Mouse (Mus musculus) hindbrain, postnatal 0 days (tissue): ENCODE measurements around the gene Whrn. TPM values are rescaled to one million over a fixed set of nuclear protein-coding genes. Genes with fewer than 3 reads are reported as not detected.

ENCODE experiments used
- ATAC-seq: fragments of 200-750 bp; cut with Nextera tagmentation; 2 replicates; pipeline ENCODE4 v1.8.0; 2017; ENCODE audit warnings: mild to moderate bottlenecking, moderate TSS enrichment, moderate library complexity
- DNase-seq: peaks from one replicate; pipeline ENCODE4 v3.0.0-alpha.2; 2015; ENCODE audit warnings: low spot score
- H3K27ac ChIP-seq: fragments of 300-500 bp; sonication (generic); 2 replicates; pipeline ENCODE4 v1.5.1; 2014; ENCODE audit warnings: mild to moderate bottlenecking
- H3K27me3 ChIP-seq: fragments of 300-500 bp; sonication (generic); 2 replicates; pipeline ENCODE4 v1.6.1; 2014; ENCODE audit warnings: low read length, mixed read lengths; ENCODE audit not compliant: insufficient read depth
- H3K36me3 ChIP-seq: fragments of 300-500 bp; sonication (generic); 2 replicates; pipeline ENCODE4 v1.6.1; 2014; ENCODE audit warnings: low read length, mixed read lengths; ENCODE audit not compliant: insufficient read depth
- H3K4me1 ChIP-seq: fragments of 300-500 bp; sonication (generic); 2 replicates; pipeline ENCODE4 v1.6.1; 2014; ENCODE audit warnings: antibody characterized with exemption, low read length, mixed read lengths; ENCODE audit not compliant: insufficient read depth
- H3K4me2 ChIP-seq: fragments of 300-500 bp; sonication (generic); 2 replicates; pipeline ENCODE4 v1.6.1; 2014; ENCODE audit warnings: low read depth, mild to moderate bottlenecking, low read length, moderate library complexity, mixed read lengths
- H3K4me3 ChIP-seq: fragments of 300-500 bp; sonication (generic); 2 replicates; pipeline ENCODE4 v1.5.1; 2014; ENCODE audit warnings: low read length
- H3K9ac ChIP-seq: fragments of 300-500 bp; sonication (generic); replicated peaks from 2 replicates; pipeline ENCODE4 v1.6.1; 2014; ENCODE audit warnings: mild to moderate bottlenecking, low read length, moderate library complexity, mixed read lengths
- H3K9me3 ChIP-seq: fragments of 300-500 bp; sonication (generic); 2 replicates; pipeline ENCODE4 v1.6.1; 2016; ENCODE audit warnings: low read length, mixed read lengths
- CTCF ChIP-seq: IDR thresholded peaks from 2 replicates; pipeline ENCODE4 v1.5.1; 2016; ENCODE audit warnings: antibody characterized with exemption, control low read depth, low read depth
- WGBS: fragments of 180-500 bp; shearing (Covaris S2); extraction: QIAGEN DNeasy Blood & Tissue Kit; methylation state at CpG from one replicate; pipeline ENCODE4 v1.1.7; 2014; 5-methylcytosine and 5-hydroxymethylcytosine counted together
- polyA plus RNA-seq: library from polyadenylated mRNA; unstranded; fragments of >200 nt; fragmentation: Nextera tagmentation; extraction: Ambion mirVana; gene quantifications from 2 replicates; pipeline ENCODE4 v1.2.1, GENCODE M21; 2015
- total RNA-seq: library from RNA; depleted of rRNA; stranded (reverse); fragments of >200 nt; gene quantifications from 2 replicates; pipeline ENCODE4 v1.2.3, GENCODE M21; 2014

The Whrn gene
- total and polyA plus RNA-seq, 2 experiments from 2014 or later = 4.7 to 34.6 TPM

DNA sequence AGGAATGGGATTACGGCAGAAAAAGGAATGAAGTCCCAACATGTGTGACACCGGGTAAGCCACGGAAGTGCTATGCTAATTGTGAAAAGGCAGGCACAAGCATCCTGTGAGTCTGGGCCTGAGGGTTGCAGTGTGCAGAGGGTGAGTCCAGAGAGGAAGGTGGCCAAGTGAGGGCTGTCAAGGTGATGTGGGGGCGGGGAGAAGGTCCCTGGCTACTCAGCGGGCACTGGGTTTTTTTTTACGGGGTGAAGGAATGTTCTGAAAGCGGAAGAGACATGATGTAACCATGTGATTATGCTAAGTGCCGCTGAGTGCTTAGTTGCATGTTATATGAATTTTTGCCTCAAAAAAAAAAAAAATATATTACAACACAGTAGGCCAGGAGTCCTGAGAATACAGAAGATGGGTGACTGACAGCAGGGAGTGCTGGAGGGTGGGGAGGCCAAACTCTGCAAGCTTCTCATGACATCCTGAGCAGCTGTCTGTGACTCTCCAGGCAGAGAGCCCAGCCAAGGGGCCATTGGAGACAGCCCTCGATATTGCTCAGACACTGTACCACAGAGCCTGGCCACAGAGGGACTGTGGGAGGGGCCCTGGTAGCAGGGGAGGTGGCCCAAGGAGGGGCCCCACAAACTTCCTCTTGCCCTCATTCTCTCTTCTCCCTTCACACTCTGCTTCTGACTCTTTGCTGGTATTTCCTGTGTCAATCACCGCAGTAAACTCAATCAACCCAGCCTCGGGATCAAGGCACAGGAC is 96.8 kb downstream of the Whrn start:
- Histone ChIP-seq H3K9ac (no peak overlapping the region), H3K27ac (peak overlapping the region; percentile 51; the same call in 1 of the 2 replicates), H3K4me3 (no peak overlapping the region), H3K27me3 (no peaks in the 10 kb centered on the region), H3K36me3 (no peaks in the 10 kb centered on the region; the same call in 1 of the 2 replicates), H3K4me1 (peaks cover 15% of the 10 kb centered on the region), H3K4me2 (no peak overlapping the region), H3K9me3 (no peaks in the 10 kb centered on the region)
- WGBS = 63% methylated on average over 11 of the region's 11 CpGs
- DNase-seq (peak; percentile 24), ATAC-seq (no peak)
- no peak for TF ChIP-seq CTCF

DNA sequence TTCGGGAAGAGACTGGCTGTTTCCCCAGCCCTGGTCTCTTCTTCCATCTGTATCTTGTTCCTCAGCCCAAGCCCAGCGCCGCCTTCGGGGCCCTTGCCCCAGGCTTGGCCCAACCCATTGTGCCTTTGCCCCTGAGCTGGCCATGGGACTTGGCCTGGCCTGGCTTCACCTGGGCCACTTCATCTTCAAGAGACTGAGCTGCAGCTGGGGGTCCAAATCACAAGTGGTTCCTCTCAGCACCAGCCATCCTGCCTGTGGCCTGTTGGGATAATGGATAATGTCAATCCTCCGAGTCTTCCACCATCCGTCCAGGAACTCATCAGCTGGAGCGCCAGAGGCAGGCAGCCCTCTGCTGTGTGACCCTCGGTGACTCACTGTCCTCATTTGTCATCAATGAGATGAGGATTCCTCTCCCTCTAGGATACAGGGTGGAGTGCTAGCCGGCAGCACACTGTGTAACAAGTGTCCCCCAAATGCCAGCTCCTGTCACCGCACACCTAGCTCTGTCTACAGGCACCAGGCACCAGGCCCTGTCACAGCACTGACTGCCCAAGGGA is 97.7 kb downstream of the Whrn start:
- Histone ChIP-seq H3K4me2 (no peak overlapping the region), H3K27ac (no peak overlapping the region), H3K9me3 (no peaks in the 10 kb centered on the region), H3K4me3 (no peak overlapping the region), H3K27me3 (no peaks in the 10 kb centered on the region), H3K9ac (no peak overlapping the region), H3K4me1 (peaks cover 5% of the 10 kb centered on the region; the same call in 1 of the 2 replicates), H3K36me3 (no peaks in the 10 kb centered on the region; the same call in 1 of the 2 replicates)
- ATAC-seq (no peak), DNase-seq (no peak)
- no peak for TF ChIP-seq CTCF
- 82% methylated on average over 10 of the region's 10 CpGs for WGBS

DNA sequence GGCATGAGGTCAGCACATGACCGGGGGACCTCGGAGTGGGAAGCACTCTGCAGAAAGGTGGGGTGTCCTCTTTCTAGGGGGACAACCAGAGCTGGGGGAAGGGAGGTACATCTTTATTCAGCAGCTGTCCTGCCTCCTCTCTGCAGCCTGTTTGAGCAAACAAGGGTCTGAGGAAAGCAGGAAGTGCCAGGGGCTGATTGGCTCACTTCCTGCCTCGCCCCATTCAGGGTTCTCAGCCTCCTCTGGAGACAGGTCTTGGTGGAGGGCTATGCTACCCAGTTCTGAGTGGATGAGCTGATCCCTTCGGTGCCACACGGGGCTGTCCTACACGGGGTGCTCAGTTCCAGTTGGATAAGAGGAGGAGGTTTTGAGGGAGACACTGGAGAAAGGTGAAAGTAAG is 104.5 kb downstream of the Whrn start:
- TF ChIP-seq CTCF = no peak
- Histone ChIP-seq H3K4me2 (no peak overlapping the region), H3K4me3 (no peak overlapping the region), H3K27me3 (no peaks in the 10 kb centered on the region), H3K4me1 (peaks cover 8% of the 10 kb centered on the region; the same call in 1 of the 2 replicates), H3K9me3 (no peaks in the 10 kb centered on the region), H3K9ac (no peak overlapping the region), H3K27ac (no peak overlapping the region; the same call in 1 of the 2 replicates), H3K36me3 (no peaks in the 10 kb centered on the region; the same call in 1 of the 2 replicates)
- ATAC-seq (no peak), DNase-seq (no peak)
- WGBS = 90% methylated on average over 6 of the region's 6 CpGs

DNA sequence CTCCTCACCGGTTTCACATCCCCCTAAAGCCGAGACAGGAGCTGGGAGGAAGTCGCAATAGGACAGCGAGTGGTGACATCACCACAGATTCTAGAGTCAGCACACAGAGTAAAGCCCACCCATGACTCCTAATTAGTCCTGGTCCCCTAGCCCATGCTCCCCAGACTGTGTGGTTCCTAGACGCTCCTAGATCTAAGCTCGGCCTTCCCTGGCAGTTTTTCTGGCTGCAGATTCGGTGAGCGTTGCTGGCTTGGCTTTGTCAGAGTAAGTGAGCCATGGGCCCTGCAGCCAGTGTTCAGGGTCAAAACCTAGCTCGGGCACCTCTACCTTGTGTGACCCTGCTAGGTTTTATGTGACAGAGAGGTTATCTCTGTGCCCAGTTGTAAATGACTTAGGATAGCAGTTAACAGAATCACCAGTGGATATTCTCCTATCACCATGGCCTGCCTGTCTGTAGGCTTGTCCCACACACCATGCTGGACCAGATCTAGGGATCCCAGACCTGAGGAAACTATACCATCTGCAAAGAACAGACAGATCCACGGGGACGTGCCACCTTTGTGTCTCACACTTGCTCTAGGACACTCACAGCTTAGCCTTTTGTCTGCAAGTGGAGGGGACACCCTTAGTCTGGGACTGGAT is 105.8 kb downstream of the Whrn start:
- DNase-seq (peak; percentile 14), ATAC-seq (peak; percentile 77)
- H3K4me1 ChIP-seq = peaks cover 8% of the 10 kb centered on the region; the same call in 1 of the 2 replicates
- no peaks in the 10 kb centered on the region for H3K9me3 ChIP-seq
- no peak for TF ChIP-seq CTCF
- no peaks in the 10 kb centered on the region for H3K27me3 ChIP-seq
- peaks cover 2% of the 10 kb centered on the region; the same call in 1 of the 2 replicates for H3K36me3 ChIP-seq
- no peak overlapping the region for H3K4me2 ChIP-seq
- no peak overlapping the region for H3K9ac ChIP-seq
- H3K4me3 ChIP-seq = no peak overlapping the region
- 0 out of 2 replicates have a peak overlapping the region, but pooled peaks have one; percentile 64 for H3K27ac ChIP-seq
- 36% methylated on average over 11 of the region's 11 CpGs for WGBS

DNA sequence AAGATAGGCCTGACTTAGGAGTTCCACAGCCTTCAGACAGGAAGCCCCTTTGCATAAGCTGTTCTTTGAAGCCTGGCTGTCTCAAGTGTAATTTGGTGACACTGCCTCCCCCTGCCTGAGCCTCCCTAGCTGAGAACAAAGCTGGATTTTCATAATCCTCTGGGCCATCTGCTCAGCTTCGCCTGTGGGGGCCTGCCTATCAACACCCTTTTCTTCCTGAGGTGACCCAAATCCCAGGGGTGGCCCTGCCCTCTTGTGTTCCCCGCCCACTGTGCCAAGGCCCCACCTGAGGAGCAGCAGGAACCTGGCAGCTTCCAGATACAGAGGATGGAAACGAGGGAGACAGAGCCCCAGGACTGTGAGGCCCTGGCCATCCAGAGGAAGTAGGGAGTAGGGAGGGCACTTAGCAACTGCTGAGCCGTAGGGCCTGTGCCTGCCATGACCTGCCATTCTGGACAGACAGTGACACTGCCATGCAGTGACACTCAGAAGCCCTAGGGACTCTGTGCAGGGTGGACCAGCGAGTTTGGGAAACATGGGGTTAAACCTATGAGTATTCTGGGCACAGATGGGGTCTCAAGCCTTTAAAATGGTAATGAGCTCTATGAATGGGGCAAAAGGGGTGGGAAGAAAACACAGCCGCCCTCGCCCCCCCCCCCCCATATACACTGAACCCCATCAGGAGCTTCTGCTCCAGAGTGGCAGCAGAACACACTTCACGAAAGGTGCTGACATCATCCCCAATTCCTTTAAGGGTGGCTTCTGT is 106.5 kb downstream of the Whrn start:
- Histone ChIP-seq H3K9ac (peak overlapping the region; percentile 17; the same call in 1 of the 2 replicates), H3K9me3 (no peaks in the 10 kb centered on the region), H3K4me2 (no peak overlapping the region), H3K27me3 (no peaks in the 10 kb centered on the region), H3K27ac (peak overlapping the region; percentile 64; the same call in 1 of the 2 replicates), H3K4me3 (no peak overlapping the region), H3K36me3 (peaks cover 4% of the 10 kb centered on the region; the same call in 1 of the 2 replicates), H3K4me1 (peaks cover 8% of the 10 kb centered on the region; the same call in 1 of the 2 replicates)
- 23% methylated on average over 8 of the region's 8 CpGs for WGBS
- ATAC-seq = peak; percentile 56
- peak; percentile 42 for DNase-seq
- no peak for TF ChIP-seq CTCF

DNA sequence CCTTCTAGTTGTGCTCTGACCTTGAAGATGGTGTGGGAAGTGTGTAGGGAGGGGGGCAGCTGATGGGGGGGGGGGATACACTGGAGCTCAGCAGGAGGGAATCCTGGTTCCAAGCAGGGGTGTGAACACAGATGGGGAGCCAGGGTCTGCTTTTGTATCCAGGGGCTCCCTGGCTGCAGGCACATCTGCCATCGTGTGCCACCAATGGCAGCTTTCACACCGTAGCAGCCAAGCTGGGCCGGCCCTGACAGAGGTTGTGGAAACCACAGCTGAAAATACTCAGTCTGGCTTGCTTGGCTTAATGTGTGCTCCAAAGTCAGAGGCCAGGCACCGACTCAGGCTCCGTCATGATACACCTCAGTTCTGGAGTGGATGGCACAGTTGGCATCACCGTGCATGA is 107.8 kb downstream of the Whrn start:
- 43% methylated on average over 6 of the region's 6 CpGs for WGBS

More for the DNA sequence above, 107.8 kb downstream of the Whrn start:
- peak; percentile 28 for DNase-seq
- ATAC-seq = no peak
- no peak overlapping the region for H3K4me3 ChIP-seq
- no peak for TF ChIP-seq CTCF
- peaks cover 8% of the 10 kb centered on the region; the same call in 1 of the 2 replicates for H3K4me1 ChIP-seq
- H3K27ac ChIP-seq = no peak overlapping the region
- H3K27me3 ChIP-seq = no peaks in the 10 kb centered on the region
- no peak overlapping the region for H3K4me2 ChIP-seq
- H3K9me3 ChIP-seq = no peaks in the 10 kb centered on the region
- H3K36me3 ChIP-seq = peaks cover 4% of the 10 kb centered on the region; the same call in 1 of the 2 replicates
- no peak overlapping the region for H3K9ac ChIP-seq
